In genomic region chr13:55210193-55210970, GRCm38 (mm10) we compare ENCODE assay signal across 9 mouse cellular contexts. TPM values are rescaled to one million over a fixed set of nuclear protein-coding genes. Genes with fewer than 3 reads are reported as not detected.
DNase-seq lines count a peak whose midpoint lies in the region; ATAC-seq and TF ChIP-seq lines count a peak whose summit lies in the region.
"Had no signal": no experiment of that assay in that cellular context is flagged by ENCODE, and none has a peak within 500 bp of the region (broad histone marks: within the 10 kb centered on the region; RNA-seq: fewer than 3 reads in every experiment).

No protein-coding gene starts in this region.

- ATAC-seq in embryonic facial prominence, embryonic 14.5 days (ENCODE audit: low read depth), result peak; percentile 45
- peak; percentile 32 for ATAC-seq in liver, embryonic 11.5 days (replicated peaks; ENCODE audit: low FRiP score)
- ATAC-seq in midbrain, postnatal 0 days (ENCODE audit: low FRiP score), result peak; percentile 61

- H3K4me2 ChIP-seq in embryonic facial prominence, embryonic 14.5 days (ENCODE audit: low read depth, low read length), result peak overlapping the region; percentile 92
- peak overlapping the region; percentile 97 for H3K4me2 ChIP-seq in liver, embryonic 11.5 days
- peak overlapping the region; percentile 82 for H3K4me2 ChIP-seq in midbrain, postnatal 0 days (ENCODE audit: low read depth, low read length, poor library complexity, severe bottlenecking)

- H3K27me3 ChIP-seq in embryonic facial prominence, embryonic 14.5 days (replicated peaks; ENCODE audit: control insufficient read depth, insufficient read depth, low read length), result no peaks in the 10 kb centered on the region
- H3K27me3 ChIP-seq in liver, embryonic 11.5 days (replicated peaks; ENCODE audit: control insufficient read depth, insufficient read depth, low read length), result no peaks in the 10 kb centered on the region
- H3K27me3 ChIP-seq in midbrain, postnatal 0 days (ENCODE audit: insufficient read depth, low read length), result no peaks in the 10 kb centered on the region
- H3K27me3 ChIP-seq: CH12.LX had no signal

- no CpG with 5 or more reads among the region's 77 CpGs for WGBS in embryonic facial prominence, embryonic 14.5 days
- WGBS in liver, embryonic 11.5 days, result under 1% methylated on average over 65 of the region's 77 CpGs
- 2% methylated on average over 73 of the region's 77 CpGs for WGBS in midbrain, postnatal 0 days

- H3K27ac ChIP-seq in embryonic facial prominence, embryonic 14.5 days (replicated peaks; ENCODE audit: low read depth, low read length), result peak overlapping the region; percentile 98
- peak overlapping the region; percentile 98 for H3K27ac ChIP-seq in liver, embryonic 11.5 days (ENCODE audit: low read depth, low read length)
- peak overlapping the region; percentile 88 for H3K27ac ChIP-seq in midbrain, postnatal 0 days (ENCODE audit: low read depth, low read length)

- peak overlapping the region; percentile 93 for H3K9ac ChIP-seq in embryonic facial prominence, embryonic 14.5 days (ENCODE audit: low read depth, low read length)
- peak overlapping the region; percentile 96 for H3K9ac ChIP-seq in liver, embryonic 11.5 days (ENCODE audit: low read depth, low read length)
- H3K9ac ChIP-seq in midbrain, postnatal 0 days (replicated peaks; ENCODE audit: low read length, poor library complexity, severe bottlenecking), result peak overlapping the region; percentile 91

- TF ChIP-seq CTCF in midbrain, postnatal 0 days (IDR thresholded peaks at IDR 0.05), result no peak

- H3K4me3 ChIP-seq in embryonic facial prominence, embryonic 14.5 days (ENCODE audit: low read depth, low read length), result peak overlapping the region; percentile 86
- peak overlapping the region; percentile 63 for H3K4me3 ChIP-seq in liver, embryonic 11.5 days (ENCODE audit: low read depth, low read length)
- peak overlapping the region; percentile 74 for H3K4me3 ChIP-seq in midbrain, postnatal 0 days (ENCODE audit: low read depth, low read length)

- peaks cover 21% of the 10 kb centered on the region for H3K36me3 ChIP-seq in embryonic facial prominence, embryonic 14.5 days (ENCODE audit: control insufficient read depth, insufficient read depth, low read length)
- no peaks in the 10 kb centered on the region; the same call in 1 of the 2 replicates for H3K36me3 ChIP-seq in liver, embryonic 11.5 days (ENCODE audit: control insufficient read depth, insufficient read depth, low read length)
- H3K36me3 ChIP-seq in midbrain, postnatal 0 days (ENCODE audit: insufficient read depth, low read length), result 0 out of 2 replicates have a peak, but pooled peaks cover 2% of the 10 kb centered on the region

- peak; percentile 44 for DNase-seq in urinary bladder, adult 2 months (ENCODE audit: low spot score)
- DNase-seq in urinary bladder, postnatal 10 days (ENCODE audit: low spot score), result no peak
- peak; percentile 73 for DNase-seq in embryonic facial prominence, embryonic 14.5 days (ENCODE audit: low spot score)
- DNase-seq in heart, adult 8-10 months (ENCODE audit: low spot score), result peak; percentile 25
- peak; percentile 22 to 28 for DNase-seq in kidney, adult 8-10 months
- DNase-seq in liver, embryonic 11.5 days (ENCODE audit: low spot score), result peak; percentile 76
- DNase-seq in midbrain, postnatal 0 days (ENCODE audit: low spot score), result peak; percentile 61
- DNase-seq in telencephalon, adult 2 months (ENCODE audit: low read depth, low spot score), result peak; percentile 10

- peaks cover 24% of the 10 kb centered on the region for H3K4me1 ChIP-seq in embryonic facial prominence, embryonic 14.5 days (ENCODE audit: control insufficient read depth, insufficient read depth, low read length)
- peaks cover 42% of the 10 kb centered on the region for H3K4me1 ChIP-seq in liver, embryonic 11.5 days (replicated peaks; ENCODE audit: control insufficient read depth, insufficient read depth, low read length)
- peaks cover 17% of the 10 kb centered on the region for H3K4me1 ChIP-seq in midbrain, postnatal 0 days (ENCODE audit: insufficient read depth, low read length)

- H3K9me3 ChIP-seq in embryonic facial prominence, embryonic 14.5 days (ENCODE audit: control insufficient read depth, low read length), result no peaks in the 10 kb centered on the region
- H3K9me3 ChIP-seq in liver, embryonic 11.5 days (ENCODE audit: control insufficient read depth, low read length), result no peaks in the 10 kb centered on the region
- no peaks in the 10 kb centered on the region for H3K9me3 ChIP-seq in midbrain, postnatal 0 days (ENCODE audit: low read length)

RNA-seq across cellular contexts. Expression of gene Nsd1, which starts 0.8 kb away (rescaled TPM):
- polyA plus RNA-seq in urinary bladder, adult 2 months (2012; rRNA removed), result 25.8 and 32.1 TPM in 2 replicates
- 55.0 and 58.7 TPM in 2 replicates for polyA plus RNA-seq in embryonic facial prominence, embryonic 14.5 days (2014; fragmentation: Nextera tagmentation; extraction: Ambion mirVana)
- total RNA-seq in heart, adult 8-10 months (2022), result 10 to 100 TPM; 47.2 to 55.1 (median 51.9) TPM
- 35.5 and 41.3 TPM in 2 replicates for polyA plus RNA-seq in liver, embryonic 11.5 days (2014; fragmentation: Nextera tagmentation; extraction: Ambion mirVana)
- 103 and 111 TPM in 2 replicates for total RNA-seq in midbrain, postnatal 0 days (2014; rRNA removed)
- polyA plus RNA-seq in midbrain, postnatal 0 days (2015; fragmentation: Nextera tagmentation; extraction: Ambion mirVana), result 47.0 and 56.2 TPM in 2 replicates

RNA-seq across cellular contexts. Expression of gene Fgfr4, which starts 57.9 kb away (rescaled TPM):
- polyA plus RNA-seq in urinary bladder, adult 2 months (2012; rRNA removed), result 0.15 and 0.66 TPM in 2 replicates
- 16.4 and 19.9 TPM in 2 replicates for polyA plus RNA-seq in embryonic facial prominence, embryonic 14.5 days (2014; fragmentation: Nextera tagmentation; extraction: Ambion mirVana)
- under 1 TPM in 3 of 4 experiments, not detected in 1; 0.16 to 0.29 (median 0.28) TPM for total RNA-seq in heart, adult 8-10 months (2022)
- polyA plus RNA-seq in liver, embryonic 11.5 days (2014; fragmentation: Nextera tagmentation; extraction: Ambion mirVana), result 6.8 and 8.0 TPM in 2 replicates
- 0.44 and 0.61 TPM in 2 replicates for total RNA-seq in midbrain, postnatal 0 days (2014; rRNA removed)
- polyA plus RNA-seq in midbrain, postnatal 0 days (2015; fragmentation: Nextera tagmentation; extraction: Ambion mirVana), result 0.52 and 0.63 TPM in 2 replicates
- total RNA-seq: CH12.LX had no signal
